Mouse (Mus musculus) hindbrain, postnatal 0 days (tissue): ENCODE measurements at regions not wholly inside any gene's neighbourhood (a gene's known extent, or its start where the extent isn't known, plus 50 kb on each side); places are given as distances from the start of the nearest gene placed in this dataset.

Experiments used
- ATAC-seq: fragments of 200-750 bp; cut with Nextera tagmentation; 2 replicates; pipeline ENCODE4 v1.8.0; 2017; ENCODE audit warnings: mild to moderate bottlenecking, moderate TSS enrichment, moderate library complexity
- DNase-seq: peaks from one replicate; pipeline ENCODE4 v3.0.0-alpha.2; 2015; ENCODE audit warnings: low spot score
- H3K27ac ChIP-seq: fragments of 300-500 bp; sonication (generic); 2 replicates; pipeline ENCODE4 v1.5.1; 2014; ENCODE audit warnings: mild to moderate bottlenecking
- H3K27me3 ChIP-seq: fragments of 300-500 bp; sonication (generic); 2 replicates; pipeline ENCODE4 v1.6.1; 2014; ENCODE audit warnings: low read length, mixed read lengths; ENCODE audit not compliant: insufficient read depth
- H3K36me3 ChIP-seq: fragments of 300-500 bp; sonication (generic); 2 replicates; pipeline ENCODE4 v1.6.1; 2014; ENCODE audit warnings: low read length, mixed read lengths; ENCODE audit not compliant: insufficient read depth
- H3K4me1 ChIP-seq: fragments of 300-500 bp; sonication (generic); 2 replicates; pipeline ENCODE4 v1.6.1; 2014; ENCODE audit warnings: antibody characterized with exemption, low read length, mixed read lengths; ENCODE audit not compliant: insufficient read depth
- H3K4me2 ChIP-seq: fragments of 300-500 bp; sonication (generic); 2 replicates; pipeline ENCODE4 v1.6.1; 2014; ENCODE audit warnings: low read depth, mild to moderate bottlenecking, low read length, moderate library complexity, mixed read lengths
- H3K4me3 ChIP-seq: fragments of 300-500 bp; sonication (generic); 2 replicates; pipeline ENCODE4 v1.5.1; 2014; ENCODE audit warnings: low read length
- H3K9ac ChIP-seq: fragments of 300-500 bp; sonication (generic); replicated peaks from 2 replicates; pipeline ENCODE4 v1.6.1; 2014; ENCODE audit warnings: mild to moderate bottlenecking, low read length, moderate library complexity, mixed read lengths
- H3K9me3 ChIP-seq: fragments of 300-500 bp; sonication (generic); 2 replicates; pipeline ENCODE4 v1.6.1; 2016; ENCODE audit warnings: low read length, mixed read lengths
- CTCF ChIP-seq: IDR thresholded peaks from 2 replicates; pipeline ENCODE4 v1.5.1; 2016; ENCODE audit warnings: antibody characterized with exemption, control low read depth, low read depth
- WGBS: fragments of 180-500 bp; shearing (Covaris S2); extraction: QIAGEN DNeasy Blood & Tissue Kit; methylation state at CpG from one replicate; pipeline ENCODE4 v1.1.7; 2014; 5-methylcytosine and 5-hydroxymethylcytosine counted together

DNA sequence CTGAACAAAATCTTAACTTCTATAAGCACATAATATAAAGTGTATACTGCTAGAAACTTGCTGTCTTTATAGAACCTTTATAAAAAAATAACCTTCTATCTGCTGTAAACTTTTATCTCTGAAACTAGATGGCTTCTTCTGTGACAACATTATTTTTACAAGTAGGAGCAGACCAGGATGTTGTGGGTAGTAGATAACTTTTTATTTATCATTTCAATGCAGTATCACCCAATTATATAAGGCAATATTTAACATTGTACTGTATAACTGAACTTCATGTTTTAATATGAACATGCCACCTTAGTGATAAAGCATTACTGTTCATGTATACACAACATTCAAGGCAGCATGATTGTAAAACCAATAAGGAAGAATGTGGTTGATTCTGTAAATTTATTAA, 5024.1 kb upstream of the Gm7489 start:
- H3K4me3 ChIP-seq = no peak overlapping the region

DNA sequence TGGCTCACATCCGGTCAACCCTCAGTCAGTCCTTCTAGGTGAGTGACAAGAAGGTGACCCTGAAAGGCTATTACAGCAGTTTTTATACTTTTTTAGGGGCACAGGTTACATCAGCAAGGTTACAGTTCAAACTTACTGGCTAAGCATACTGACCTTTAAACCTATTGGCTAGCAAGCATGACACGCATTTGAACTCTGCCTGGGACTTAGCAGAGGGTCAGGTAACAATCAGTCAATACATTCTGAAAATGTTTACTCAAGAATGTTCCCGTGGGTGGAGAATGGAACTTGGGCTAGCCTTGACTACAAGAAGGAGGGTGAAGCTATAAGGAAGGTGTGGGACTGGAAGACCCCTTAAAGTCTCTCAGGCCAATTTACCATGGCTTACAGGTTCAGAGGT, 4986.2 kb upstream of the Gm7489 start:
- no peak for ATAC-seq
- H3K9me3 ChIP-seq = no peaks in the 10 kb centered on the region
- WGBS = 84% methylated on average over 3 of the region's 3 CpGs
- no peak overlapping the region for H3K9ac ChIP-seq
- no peak overlapping the region for H3K4me3 ChIP-seq
- no peaks in the 10 kb centered on the region for H3K27me3 ChIP-seq
- no peaks in the 10 kb centered on the region for H3K36me3 ChIP-seq
- DNase-seq = no peak
- H3K27ac ChIP-seq = no peak overlapping the region
- H3K4me2 ChIP-seq = no peak overlapping the region
- no peaks in the 10 kb centered on the region for H3K4me1 ChIP-seq
- TF ChIP-seq CTCF = no peak

More for the DNA sequence above, 5024.1 kb upstream of the Gm7489 start:
- ATAC-seq (no peak), DNase-seq (no peak)
- no peaks in the 10 kb centered on the region for H3K9me3 ChIP-seq
- H3K4me1 ChIP-seq = no peaks in the 10 kb centered on the region
- no peak for TF ChIP-seq CTCF
- no peaks in the 10 kb centered on the region for H3K36me3 ChIP-seq
- no peak overlapping the region for H3K4me2 ChIP-seq
- no peak overlapping the region for H3K9ac ChIP-seq
- H3K27me3 ChIP-seq = no peaks in the 10 kb centered on the region
- no peak overlapping the region for H3K27ac ChIP-seq

DNA sequence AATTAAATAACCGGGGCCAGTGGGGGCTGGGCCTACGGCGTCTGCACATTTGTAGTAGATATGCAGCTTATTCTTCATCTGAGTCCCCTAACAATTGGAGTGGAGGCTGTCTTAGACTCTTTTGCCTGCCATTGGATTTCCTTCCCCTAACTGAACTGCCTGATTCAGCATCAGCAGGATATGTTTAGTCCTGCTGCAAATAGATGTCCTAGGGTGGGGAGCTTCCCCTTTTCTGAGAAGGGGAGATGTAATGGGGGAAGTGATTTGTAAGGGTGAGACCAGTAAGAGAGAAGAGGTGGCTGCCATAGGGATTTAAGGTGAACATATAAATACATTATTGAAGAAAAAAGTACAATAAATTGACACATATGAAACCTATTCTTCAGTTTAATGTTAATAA, 4980.0 kb upstream of the Gm7489 start:
- DNase-seq (no peak), ATAC-seq (no peak)
- H3K9me3 ChIP-seq = no peaks in the 10 kb centered on the region
- H3K9ac ChIP-seq = no peak overlapping the region
- H3K4me3 ChIP-seq = no peak overlapping the region
- no peaks in the 10 kb centered on the region for H3K36me3 ChIP-seq
- H3K4me2 ChIP-seq = no peak overlapping the region
- no peak for TF ChIP-seq CTCF
- 92% methylated on average over 3 of the region's 3 CpGs for WGBS
- H3K27me3 ChIP-seq = no peaks in the 10 kb centered on the region
- H3K4me1 ChIP-seq = no peaks in the 10 kb centered on the region
- no peak overlapping the region for H3K27ac ChIP-seq

DNA sequence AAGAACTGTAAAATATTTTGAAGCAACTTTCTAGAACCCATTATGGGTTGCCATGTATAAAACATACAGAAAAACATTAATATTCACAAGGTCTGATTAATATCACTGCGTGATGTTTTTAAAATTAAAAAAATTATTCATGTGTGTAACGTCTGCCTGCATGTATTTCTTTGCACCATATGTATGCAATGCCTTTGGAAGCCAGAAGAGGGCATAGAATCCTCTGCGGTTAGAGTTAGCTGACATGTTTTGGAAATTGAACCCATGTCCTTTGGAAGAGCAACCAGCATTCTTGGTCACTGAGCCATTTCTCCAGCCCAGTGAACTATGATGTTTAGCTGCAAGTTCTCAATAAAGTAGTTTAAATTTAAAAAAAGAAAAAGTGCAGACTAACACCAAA, 4958.8 kb upstream of the Gm7489 start:
- DNase-seq (no peak), ATAC-seq (no peak)
- Histone ChIP-seq H3K27ac (no peak overlapping the region), H3K36me3 (no peaks in the 10 kb centered on the region), H3K9ac (no peak overlapping the region), H3K9me3 (no peaks in the 10 kb centered on the region), H3K4me2 (no peak overlapping the region), H3K4me1 (no peaks in the 10 kb centered on the region), H3K4me3 (no peak overlapping the region), H3K27me3 (no peaks in the 10 kb centered on the region)
- peak; percentile 45 for TF ChIP-seq CTCF
- 40% methylated on average over 3 of the region's 3 CpGs for WGBS

DNA sequence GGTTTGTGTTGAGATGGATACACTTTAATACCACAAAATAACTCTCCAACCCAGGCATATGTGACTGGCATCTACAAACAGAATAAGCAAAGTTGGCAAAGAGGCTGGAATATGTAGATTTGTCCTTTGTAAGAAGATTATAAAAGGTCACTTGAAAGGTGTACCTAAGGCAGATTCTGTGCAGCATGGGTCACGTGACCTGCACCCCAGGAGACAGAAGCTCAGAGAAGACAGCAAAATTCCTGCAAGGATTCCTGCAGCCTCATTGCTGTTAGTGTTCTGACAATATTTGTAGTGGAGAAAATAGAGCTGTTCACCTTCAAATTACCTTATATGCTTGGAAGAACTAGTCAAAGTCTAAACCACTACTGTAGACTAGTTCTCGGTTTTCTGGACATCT, 4938.6 kb upstream of the Gm7489 start:
- ATAC-seq (no peak), DNase-seq (no peak)
- Histone ChIP-seq H3K36me3 (no peaks in the 10 kb centered on the region), H3K9ac (no peak overlapping the region), H3K9me3 (no peaks in the 10 kb centered on the region), H3K4me2 (no peak overlapping the region), H3K27me3 (no peaks in the 10 kb centered on the region), H3K27ac (no peak overlapping the region), H3K4me3 (no peak overlapping the region), H3K4me1 (no peaks in the 10 kb centered on the region)
- WGBS = 78% methylated on average over 2 of the region's 2 CpGs
- TF ChIP-seq CTCF = no peak

DNA sequence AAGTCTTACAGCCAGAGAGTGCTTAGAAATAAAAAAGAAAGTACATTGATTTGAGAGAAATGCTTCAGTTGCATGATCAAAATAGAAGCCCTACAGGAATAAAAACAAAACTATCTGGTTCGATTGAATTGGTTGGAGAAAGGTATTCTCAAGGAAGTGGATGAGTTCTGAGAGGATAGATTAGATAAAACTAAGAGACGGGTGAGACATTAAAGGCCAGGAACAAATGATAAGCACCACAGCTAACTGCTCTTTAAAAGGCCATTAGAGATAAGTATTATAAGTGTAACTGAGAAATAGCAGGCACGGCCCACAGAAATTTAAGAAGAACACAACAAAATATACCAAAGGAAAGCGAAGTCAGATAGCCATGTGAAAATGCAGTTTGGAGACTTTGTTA, 4908.5 kb upstream of the Gm7489 start:
- Histone ChIP-seq H3K27ac (no peak overlapping the region), H3K4me2 (no peak overlapping the region), H3K4me3 (no peak overlapping the region), H3K36me3 (no peaks in the 10 kb centered on the region), H3K27me3 (no peaks in the 10 kb centered on the region), H3K9me3 (no peaks in the 10 kb centered on the region), H3K9ac (no peak overlapping the region), H3K4me1 (no peaks in the 10 kb centered on the region)
- no peak for TF ChIP-seq CTCF
- ATAC-seq = no peak
- 90% methylated on average over 4 of the region's 4 CpGs for WGBS
- DNase-seq = no peak

DNA sequence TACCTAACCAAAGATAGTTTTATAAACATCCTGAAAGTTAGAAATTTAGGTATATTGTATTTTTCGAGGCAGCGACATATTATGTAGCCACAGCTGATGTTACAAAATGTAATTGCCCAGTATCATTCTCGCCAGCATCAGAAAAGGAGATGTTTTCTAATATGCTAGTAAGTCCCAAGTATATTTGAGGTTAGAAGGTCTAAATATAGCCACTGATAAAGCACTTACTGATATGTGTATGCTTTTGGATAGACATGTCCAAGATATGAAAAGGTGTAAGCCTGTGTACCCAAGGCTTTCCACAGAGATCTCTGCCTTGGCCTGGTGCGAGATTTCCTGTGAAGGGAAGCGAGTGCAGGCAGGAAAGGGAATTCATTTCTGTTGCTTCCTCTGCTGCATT, 4908.1 kb upstream of the Gm7489 start:
- ATAC-seq = no peak
- no peaks in the 10 kb centered on the region for H3K4me1 ChIP-seq
- H3K9ac ChIP-seq = no peak overlapping the region
- H3K4me2 ChIP-seq = no peak overlapping the region
- no peak overlapping the region for H3K4me3 ChIP-seq
- TF ChIP-seq CTCF = no peak
- no peaks in the 10 kb centered on the region for H3K36me3 ChIP-seq
- no peak overlapping the region for H3K27ac ChIP-seq
- no peaks in the 10 kb centered on the region for H3K27me3 ChIP-seq
- DNase-seq = no peak
- H3K9me3 ChIP-seq = no peaks in the 10 kb centered on the region
- 96% methylated on average over 5 of the region's 5 CpGs for WGBS
